Mouse (Mus musculus): ENCODE measurements at regions not wholly inside any gene's neighbourhood (a gene's known extent, or its start where the extent isn't known, plus 50 kb on each side); places are given as distances from the start of the nearest gene placed in this dataset.

GRCm38 (mm10) chr9:43535967-43536366, 207.8 kb upstream of the Nectin1 start:
- TF ChIP-seq POLR2A (IDR thresholded peaks at IDR 0.05; ENCODE audit: insufficient read depth, low read depth, low read length) (no peak), CTCF (IDR thresholded peaks at IDR 0.05; ENCODE audit: insufficient read depth, low read depth, low read length) (no peak)
